ENCODE assay signal across 10 mouse cellular contexts in the genomic region with DNA sequence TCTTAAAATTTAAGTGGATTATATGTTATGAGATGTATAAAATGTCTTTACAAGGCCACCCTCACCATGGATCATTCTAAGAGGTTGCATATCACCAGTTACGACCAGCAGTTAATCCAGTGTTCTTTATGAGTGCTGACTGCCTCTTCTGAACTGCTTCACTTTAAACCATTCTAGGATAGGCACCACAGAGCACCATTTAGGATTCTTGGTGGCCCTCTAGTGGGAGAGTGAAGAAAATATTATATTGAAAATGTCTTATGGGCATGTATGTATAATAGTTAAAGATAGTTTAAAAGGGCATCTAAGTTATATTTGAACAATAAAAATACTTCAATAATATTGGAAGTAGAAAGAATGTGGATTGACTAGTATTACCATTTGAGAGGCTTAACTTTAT.
DNase-seq lines count a peak whose midpoint lies in the region; ATAC-seq and TF ChIP-seq lines count a peak whose summit lies in the region.
"Had no signal": no experiment of that assay in that cellular context is flagged by ENCODE, and none has a peak within 500 bp of the region (broad histone marks: within the 10 kb centered on the region; RNA-seq: fewer than 3 reads in every experiment).

No protein-coding gene starts in this region.

- TF ChIP-seq POLR2A in cortical plate, adult 2 months (IDR thresholded peaks at IDR 0.05; ENCODE audit: extremely low read depth, insufficient read depth, low read length), result no peak

- H3K27me3 ChIP-seq in lung, embryonic 15.5 days, result no peaks in the 10 kb centered on the region
- H3K27me3 ChIP-seq: heart, embryonic 13.5 days; megakaryocyte, embryonic 14.5 days had no signal

- no peak overlapping the region for H3K4me3 ChIP-seq in lung, embryonic 15.5 days
- H3K4me3 ChIP-seq in cortical plate, adult 2 months (ENCODE audit: insufficient read depth, low read length), result no peak overlapping the region
- H3K4me3 ChIP-seq: heart, embryonic 13.5 days; megakaryocyte, embryonic 14.5 days had no signal

- no peak overlapping the region for H3K9ac ChIP-seq in lung, embryonic 15.5 days
- H3K9ac ChIP-seq: heart, embryonic 13.5 days had no signal

- peak; percentile 35; the same call in 1 of the 2 replicates for TF ChIP-seq CTCF in cortical plate, adult 2 months (IDR thresholded peaks at IDR 0.05; ENCODE audit: extremely low read depth, insufficient read depth, low read length)

- WGBS in lung, embryonic 15.5 days, result 12% methylated on average over 1 of the region's 1 CpGs

- no peaks in the 10 kb centered on the region for H3K36me3 ChIP-seq in lung, embryonic 15.5 days
- H3K36me3 ChIP-seq: heart, embryonic 13.5 days had no signal

- no peaks in the 10 kb centered on the region for H3K9me3 ChIP-seq in lung, embryonic 15.5 days
- H3K9me3 ChIP-seq: heart, embryonic 13.5 days; megakaryocyte, embryonic 14.5 days had no signal

- peak; percentile 85 for ATAC-seq in frontal cortex, adult (ENCODE audit: low TSS enrichment)
- ATAC-seq in lung, embryonic 15.5 days (ENCODE audit: borderline replicate concordance, extremely low read depth, low FRiP score, low TSS enrichment), result 0 out of 2 replicates have a peak, but pooled peaks have one; percentile 46
- 0 out of 2 replicates have a peak, but pooled peaks have one; percentile 36 for ATAC-seq in neutrophil, adult 5-6 weeks (ENCODE audit: extremely low read depth, insufficient number of reproducible peaks, low FRiP score, poor library complexity, severe bottlenecking)

- no peak for DNase-seq in frontal cortex, postnatal 14 days (ENCODE audit: low spot score in 2 of 2)
- DNase-seq in lung, postnatal 14 days, result no peak
- no peak for DNase-seq in adrenal gland, postnatal 36 days
- DNase-seq in adrenal gland, adult 8-10 months, result no peak

- H3K4me1 ChIP-seq in lung, embryonic 15.5 days, result no peaks in the 10 kb centered on the region
- H3K4me1 ChIP-seq in cortical plate, adult 2 months (ENCODE audit: control insufficient read depth, insufficient read depth, low read length), result no peaks in the 10 kb centered on the region

- no peak overlapping the region for H3K4me2 ChIP-seq in lung, embryonic 15.5 days
- H3K4me2 ChIP-seq: heart, embryonic 13.5 days had no signal

- no peak overlapping the region for H3K27ac ChIP-seq in lung, embryonic 15.5 days
- H3K27ac ChIP-seq in cortical plate, adult 2 months (ENCODE audit: insufficient read depth, low read length), result no peak overlapping the region
- H3K27ac ChIP-seq: heart, embryonic 13.5 days had no signal
